Mouse (Mus musculus) heart, embryonic 10.5 days (tissue): ENCODE data around the gene Olfr1355. TPM values are rescaled to one million over a fixed set of nuclear protein-coding genes. Genes with fewer than 3 reads are reported as not detected.
"Not testable (repeated sequence)": the region's sequence is repeated elsewhere in the genome, so short reads cannot be mapped to it uniquely, and the experiment has no call there.

Experiments used
- DNase-seq: peaks from one replicate; pipeline ENCODE4 v3.0.0-alpha.2; 2017; ENCODE audit warnings: low spot score
- H3K27ac ChIP-seq: fragments of 300-500 bp; sonication (generic); 2 replicates; pipeline ENCODE4 v1.5.1; 2016; ENCODE audit warnings: mild to moderate bottlenecking
- H3K27me3 ChIP-seq: fragments of 300-500 bp; sonication (generic); 2 replicates; pipeline ENCODE4 v1.6.1; 2016; ENCODE audit warnings: mild to moderate bottlenecking; ENCODE audit not compliant: poor library complexity, insufficient read depth, severe bottlenecking
- H3K36me3 ChIP-seq: fragments of 300-500 bp; sonication (generic); 2 replicates; pipeline ENCODE4 v1.6.1; 2016; ENCODE audit warnings: mild to moderate bottlenecking, moderate library complexity
- H3K4me1 ChIP-seq: fragments of 300-500 bp; sonication (generic); 2 replicates; pipeline ENCODE4 v1.6.1; 2016; ENCODE audit warnings: mild to moderate bottlenecking
- H3K4me3 ChIP-seq: fragments of 300-500 bp; sonication (generic); 2 replicates; pipeline ENCODE4 v1.5.1; 2016; ENCODE audit warnings: mild to moderate bottlenecking, moderate library complexity
- H3K9me3 ChIP-seq: fragments of 300-500 bp; sonication (generic); 2 replicates; pipeline ENCODE4 v1.6.1; 2016; ENCODE audit warnings: mild to moderate bottlenecking, moderate library complexity
- WGBS: fragments of 180-500 bp; shearing (Covaris S2); methylation state at CpG from one replicate; pipeline ENCODE4 v1.1.7; 2016; 5-methylcytosine and 5-hydroxymethylcytosine counted together
- polyA plus RNA-seq: library from polyadenylated mRNA; unstranded; fragments of >200 nt; fragmentation: Nextera tagmentation; extraction: Ambion mirVana; gene quantifications from 2 replicates; pipeline ENCODE4 v1.2.1, GENCODE M21; 2016

Gene Olfr1355
- polyA plus RNA-seq: not detected in 2 replicates

DNA sequence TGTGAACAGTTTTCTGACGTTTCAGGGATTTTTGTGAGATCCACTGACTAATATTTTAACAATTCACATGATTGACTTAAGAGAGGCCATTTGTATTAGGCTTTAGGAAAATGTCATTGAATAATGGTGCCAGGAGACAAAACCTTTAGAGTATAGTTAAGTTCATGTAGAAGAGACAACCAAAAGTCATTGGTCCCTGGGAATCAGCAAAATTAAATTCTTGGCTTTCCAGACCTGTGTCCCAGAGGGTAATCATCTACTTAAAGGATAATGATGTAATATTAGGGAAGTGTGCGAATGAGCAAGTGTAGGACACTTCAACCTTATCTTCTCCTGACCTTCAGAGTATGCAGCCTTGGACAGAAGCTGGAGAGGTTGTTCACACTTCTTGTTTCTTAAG is at the start of gene Olfr1355:
Olfr1355 (plus strand) TSS at position 301 of the 400 bp plus-strand sequence.
- H3K9me3 ChIP-seq: peaks cover 4% of the 10 kb centered on the region
- H3K36me3 ChIP-seq: no peaks in the 10 kb centered on the region
- H3K27me3 ChIP-seq: no peaks in the 10 kb centered on the region
- no peak for DNase-seq
- H3K27ac ChIP-seq: no peak within 1 kb of the TSS
- WGBS: 69% methylated on average over 2 of the region's 2 CpGs
- H3K4me3 ChIP-seq: no peak within 1 kb of the TSS
- no peaks in the 10 kb centered on the region for H3K4me1 ChIP-seq

- not testable (repeated sequence) for H3K27ac ChIP-seq, DNase-seq, H3K4me1 ChIP-seq, H3K36me3 ChIP-seq, H3K9me3 ChIP-seq, H3K27me3 ChIP-seq, H3K4me3 ChIP-seq
- 84% methylated on average over 12 of the region's 12 CpGs for WGBS
These were observed 34.9 kb upstream of the Olfr1355 start for GRCm38 (mm10) chr10:78840456-78840855.

DNA sequence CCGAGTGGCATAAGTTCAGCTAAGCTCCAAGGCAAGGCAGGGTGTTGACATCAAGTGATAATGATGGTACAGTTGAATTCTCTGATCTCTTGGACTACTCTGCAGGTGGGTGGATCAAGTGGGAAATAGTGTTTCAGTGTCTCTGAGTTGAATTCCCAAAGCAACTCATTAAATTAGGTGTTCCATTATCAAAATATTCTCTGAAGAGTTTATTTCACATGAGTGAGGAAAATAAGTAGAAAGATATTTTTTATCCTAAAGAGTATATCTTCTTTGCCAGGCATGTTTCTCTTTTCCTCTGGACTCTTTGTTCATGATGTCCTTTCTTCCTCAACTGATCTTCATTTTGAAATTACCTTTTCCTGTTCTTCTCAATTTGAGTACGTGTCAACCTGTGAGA is 23.3 kb upstream of the Olfr1355 start, which contains the start of gene Olfr1356:
Olfr1356 (minus strand) TSS at position 101 of the 400 bp plus-strand sequence.
- no peak within 1 kb of the TSS for H3K4me3 ChIP-seq
- no peaks in the 10 kb centered on the region for H3K4me1 ChIP-seq
- H3K27ac ChIP-seq: no peak within 1 kb of the TSS
- no peaks in the 10 kb centered on the region for H3K27me3 ChIP-seq
- DNase-seq: no peak
- WGBS: 77% methylated on average over 2 of the region's 2 CpGs
- no peaks in the 10 kb centered on the region for H3K9me3 ChIP-seq
- H3K36me3 ChIP-seq: no peaks in the 10 kb centered on the region

- H3K4me3 ChIP-seq, H3K4me1 ChIP-seq, H3K36me3 ChIP-seq, H3K27me3 ChIP-seq, H3K27ac ChIP-seq, H3K9me3 ChIP-seq, DNase-seq: not testable (repeated sequence)
- 78% methylated on average over 1 of the region's 1 CpGs for whole genome bisulfite sequencing
These were observed 37.5 kb downstream of the Olfr1355 start, which contains the start of gene Olfr1354 for GRCm38 (mm10) chr10:78912871-78913270. Gene Olfr1354, plus strand, starts transcription at chr10:78913171.

Other genes with a start within 250 kb of the Olfr1355 start
- gene Casp14, start 157.2 kb upstream of the Olfr1355 start, polyA plus RNA-seq: not detected in 2 replicates
- not detected in 2 replicates for gene Ccdc105, start 122.5 kb upstream of the Olfr1355 start, polyA plus RNA-seq
- gene Slc1a6, start 95.0 kb upstream of the Olfr1355 start, polyA plus RNA-seq: 0.68 and 0.76 TPM in 2 replicates
- gene Olfr1356, start 23.4 kb upstream of the Olfr1355 start, polyA plus RNA-seq: not detected in 2 replicates
- gene Olfr1354, start 37.6 kb downstream of the Olfr1355 start, polyA plus RNA-seq: not detected in 2 replicates
- not detected in 2 replicates for gene Olfr8, start 75.1 kb downstream of the Olfr1355 start, polyA plus RNA-seq
- not detected in 2 replicates for gene Olfr1353, start 87.8 kb downstream of the Olfr1355 start, polyA plus RNA-seq
- gene Olfr1352, start 105.5 kb downstream of the Olfr1355 start, polyA plus RNA-seq: not detected in 2 replicates
- not detected in 2 replicates for gene Olfr1351, start 136.9 kb downstream of the Olfr1355 start, polyA plus RNA-seq
- 0.17 TPM in 1 of 2 replicates, not detected in the other for gene Olfr57, start 153.2 kb downstream of the Olfr1355 start, polyA plus RNA-seq
- gene 2610008E11Rik, start 222.1 kb downstream of the Olfr1355 start, polyA plus RNA-seq: 16.2 and 19.8 TPM in 2 replicates